Mouse (Mus musculus): ENCODE results near the gene Naa40. TPM values are rescaled to one million over a fixed set of nuclear protein-coding genes. Genes with fewer than 3 reads are reported as not detected.

Naa40 gene
- 36.6 and 37.8 TPM in 2 replicates for polyA plus RNA-seq (2012)

DNA sequence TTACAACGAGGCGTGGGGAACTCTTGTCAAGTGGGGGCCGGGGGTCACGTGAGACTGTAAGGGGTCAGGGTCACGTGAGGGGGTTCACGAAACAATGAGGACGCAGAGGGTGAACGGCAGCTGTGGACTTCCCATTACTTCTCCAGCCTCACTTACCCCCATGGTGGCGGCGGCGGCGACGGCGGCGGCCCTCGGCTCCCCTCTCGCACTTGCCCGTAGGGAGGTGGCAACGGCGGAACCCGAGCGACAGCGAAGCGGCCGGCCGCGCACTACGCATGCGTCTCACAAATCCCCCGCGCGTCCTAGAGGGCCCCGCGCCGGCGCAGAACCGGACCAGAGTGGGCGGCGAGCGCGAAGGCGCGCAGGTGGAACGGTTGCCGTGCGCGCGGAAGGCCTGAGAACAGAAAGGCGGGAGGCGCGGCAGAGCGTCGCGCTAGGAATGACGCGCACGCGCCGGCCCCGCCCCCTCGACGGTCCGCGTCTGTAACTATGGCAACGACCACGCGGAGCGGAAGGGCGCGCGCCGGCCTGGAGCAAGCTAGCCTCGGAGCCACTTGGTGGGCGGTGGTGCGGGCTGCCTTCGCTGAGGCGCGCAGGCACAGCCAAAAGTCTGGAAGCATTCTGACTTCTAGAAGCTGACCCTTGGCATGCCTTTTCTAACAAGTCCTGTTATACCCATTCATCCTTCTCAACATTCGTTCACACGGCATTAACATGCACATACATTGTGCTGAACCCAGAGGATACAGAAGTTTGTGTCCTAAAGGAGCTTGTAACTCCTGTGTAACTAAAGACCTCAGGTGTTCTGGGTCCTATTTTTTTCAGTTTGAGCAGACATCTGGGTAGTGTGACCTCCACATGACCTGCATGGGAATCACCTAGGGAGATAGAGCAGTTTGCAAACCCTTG lies at the start of gene Naa40:
Gene Naa40, minus strand, starts transcription at position 402 of the 909 bp plus-strand sequence.

DNA sequence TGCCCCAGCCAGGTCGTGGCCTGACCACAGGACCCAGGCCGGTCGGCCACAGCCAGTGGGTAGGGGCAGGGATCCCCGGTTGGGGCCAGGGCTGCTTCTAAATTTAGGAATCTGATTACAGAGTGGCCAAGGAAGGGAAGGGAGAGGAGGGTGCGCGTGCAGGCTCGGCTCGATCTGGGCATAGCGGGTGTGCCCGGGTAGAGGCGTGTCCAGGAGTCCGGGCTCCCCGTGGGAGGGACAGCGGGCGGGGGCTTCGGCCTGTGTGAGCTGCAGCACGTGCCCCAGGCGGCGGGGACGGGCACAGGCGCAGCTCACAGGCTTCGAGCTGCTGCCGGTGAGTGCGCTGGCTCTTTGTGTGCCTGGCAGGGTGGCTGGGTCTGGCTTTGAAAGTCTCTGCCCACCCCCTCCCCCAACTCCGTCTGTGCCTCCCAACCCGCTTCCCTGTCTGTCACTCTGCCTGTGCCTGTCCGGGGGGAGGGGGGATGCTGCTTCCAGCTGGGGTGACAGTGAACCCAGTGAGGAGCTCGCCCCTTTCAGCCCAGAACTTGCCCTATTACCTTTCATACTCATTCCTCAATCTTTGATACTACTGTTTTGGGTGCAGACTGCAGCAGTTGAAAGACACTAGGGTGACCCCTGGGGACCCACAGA lies 26.2 kb upstream of the Naa40 start, which contains the start of gene Rcor2:
Gene Rcor2, plus strand, starts transcription at position 235 of the 651 bp plus-strand sequence.

DNA sequence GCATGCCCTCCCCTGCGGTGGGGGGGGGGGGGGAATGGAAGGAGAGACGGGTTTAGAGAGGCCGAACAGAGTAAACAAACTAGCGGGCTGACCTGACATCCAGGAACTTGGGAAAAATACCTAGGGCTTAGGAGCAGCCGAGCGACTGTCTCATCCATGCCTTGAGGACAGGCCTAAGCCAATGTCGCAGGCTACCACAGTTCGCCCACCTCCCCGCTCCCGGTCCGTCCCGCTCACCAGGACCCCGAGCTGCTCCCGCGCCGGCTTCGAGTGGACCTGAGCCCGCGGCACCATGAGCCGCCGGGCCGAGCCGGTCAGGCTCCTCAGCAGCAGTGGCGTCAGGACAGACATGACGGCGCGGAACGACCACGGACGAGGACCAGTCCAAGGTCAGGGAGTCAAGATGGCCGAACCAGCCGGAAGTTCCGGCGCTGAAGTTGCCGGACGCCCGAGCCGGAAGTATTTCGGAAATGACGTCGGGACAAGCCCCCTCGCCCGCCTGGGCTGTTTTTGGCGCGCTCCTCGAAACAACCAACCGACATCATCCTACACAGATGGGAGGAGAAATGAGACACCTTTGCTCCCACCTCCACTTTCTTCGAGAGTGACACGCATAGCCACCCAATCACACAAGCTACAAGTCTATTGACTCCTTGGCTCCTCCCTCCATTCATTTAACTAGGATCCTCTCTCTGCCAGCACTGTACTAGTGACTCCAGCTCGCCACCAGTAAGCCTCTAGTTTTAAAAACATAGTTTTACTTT lies 23.6 kb downstream of the Naa40 start, which contains the start of gene Cox8a:
Gene Cox8a, minus strand, starts transcription at position 455 of the 764 bp plus-strand sequence.

DNA sequence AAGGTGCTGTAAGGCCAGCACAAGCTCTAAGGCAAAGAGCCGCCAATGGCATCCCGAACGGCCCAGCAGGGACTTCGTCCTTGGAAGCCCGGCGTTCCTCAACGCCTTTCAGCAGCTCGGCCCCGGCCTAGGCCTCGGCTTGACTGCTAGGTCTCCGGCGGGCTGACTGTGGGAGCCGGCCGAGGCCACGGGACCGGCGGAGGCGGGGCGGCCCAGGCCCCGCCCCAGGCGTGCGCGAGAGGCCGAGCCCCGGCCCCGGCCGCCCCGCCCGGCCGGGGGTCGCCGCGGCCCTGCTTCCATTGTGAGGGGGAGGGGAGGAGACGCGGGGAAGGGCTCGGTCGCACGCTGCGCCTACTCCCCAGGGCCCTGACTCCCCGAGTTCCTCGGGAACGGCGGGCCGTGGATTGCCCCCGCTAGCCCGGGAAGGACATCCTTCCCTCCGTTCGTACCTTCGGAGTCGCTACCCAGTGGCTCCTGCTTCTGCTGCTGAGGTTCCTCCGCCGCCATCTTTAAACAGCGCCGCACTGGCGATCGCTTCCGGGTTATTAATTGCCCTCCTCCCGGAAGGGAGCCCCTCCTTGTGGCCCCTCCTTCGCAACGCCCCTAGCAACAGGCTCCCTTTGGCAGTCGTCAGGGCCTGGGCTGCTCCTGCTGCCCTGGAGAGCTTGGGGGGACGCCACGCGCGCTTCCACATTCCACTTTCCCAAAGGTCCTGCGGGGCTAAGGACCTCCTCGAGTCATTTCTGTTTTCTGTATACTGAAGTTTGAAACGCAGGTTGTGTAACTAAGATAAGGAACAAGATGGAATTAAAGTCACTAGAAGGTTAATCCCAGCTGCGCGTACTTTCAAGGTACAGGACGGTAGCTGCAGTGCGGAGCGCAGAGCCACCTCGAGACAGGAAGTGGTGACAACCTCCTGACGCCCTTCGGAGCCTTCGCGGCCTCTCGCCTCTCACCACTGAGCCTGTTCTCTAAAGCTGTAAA lies 34.9 kb downstream of the Naa40 start, which contains the start of gene Otub1:
Gene Otub1, minus strand, starts transcription at position 564 of the 984 bp plus-strand sequence.

Other genes with a start within 250 kb of the Naa40 start
- gene Dnajc4, start 248.6 kb downstream of the Naa40 start, polyA plus RNA-seq (2012), result 18.0 and 21.8 TPM in 2 replicates
- gene Nudt22, start 245.1 kb downstream of the Naa40 start, polyA plus RNA-seq (2012), result 14.0 and 16.0 TPM in 2 replicates
- 1.1 and 1.7 TPM in 2 replicates for gene Trpt1, start 245.1 kb downstream of the Naa40 start, polyA plus RNA-seq (2012)
- gene Fermt3, start 221.7 kb downstream of the Naa40 start, polyA plus RNA-seq (2012), result 645 and 679 TPM in 2 replicates
- 123 and 137 TPM in 2 replicates for gene Stip1, start 201.2 kb downstream of the Naa40 start, polyA plus RNA-seq (2012)
- gene Macrod1, start 184.4 kb downstream of the Naa40 start, polyA plus RNA-seq (2012), result 87.5 and 120 TPM in 2 replicates
- gene Flrt1, start 135.5 kb downstream of the Naa40 start, polyA plus RNA-seq (2012), result 0.02 TPM in 1 of 2 replicates, not detected in the other
- 113 and 121 TPM in 2 replicates for gene Otub1, start 34.9 kb downstream of the Naa40 start, polyA plus RNA-seq (2012)
- 338 and 372 TPM in 2 replicates for gene Cox8a, start 23.6 kb downstream of the Naa40 start, polyA plus RNA-seq (2012)
- gene Rcor2, start 26.1 kb upstream of the Naa40 start, polyA plus RNA-seq (2012), result 26.1 and 39.6 TPM in 2 replicates
- 233 and 236 TPM in 2 replicates for gene Mark2, start 100.7 kb upstream of the Naa40 start, polyA plus RNA-seq (2012)
- gene Spindoc, start 141.8 kb upstream of the Naa40 start, polyA plus RNA-seq (2012), result 21.0 and 30.0 TPM in 2 replicates
- gene 2700081O15Rik, start 176.4 kb upstream of the Naa40 start, polyA plus RNA-seq (2012), result 26.7 and 45.2 TPM in 2 replicates
- 38.9 and 51.5 TPM in 2 replicates for gene Rtn3, start 242.1 kb upstream of the Naa40 start, polyA plus RNA-seq (2012)

All from megakaryocyte-erythroid progenitor cell, adult 5 weeks (primary cell).